Mouse (Mus musculus) thymus, postnatal 36 days (tissue): ENCODE data around the gene Gm49318.
A peak's percentile ranks its signal among the peaks of the same experiment; 100 is the strongest.
"Not testable (repeated sequence)": the region's sequence is repeated elsewhere in the genome, so short reads cannot be mapped to it uniquely, and the experiment has no call there.

Experiments used
- DNase-seq, 2 experiments: peaks; one replicate each; pipeline ENCODE4 v3.0.0; 2022; ENCODE audit warnings: mixed read lengths in 2 of 2

The Gm49318 gene

GRCm38 (mm10) chr9:22070791-22071573, at the start of gene Gm49318, which contains the start of gene Zfp653:
Gene Gm49318 (minus strand): TSS chr9:22071259.
Gene Zfp653 (minus strand): TSS chr9:22071376.
- peak; percentile 95 to 97 for DNase-seq

GRCm38 (mm10) chr9:22119543-22119942, 48.5 kb upstream of the Gm49318 start:
- DNase-seq: no peak

- DNase-seq: peak; percentile 51 to 58
Observed at GRCm38 (mm10) chr9:22117754-22118456, 46.8 kb upstream of the Gm49318 start.

GRCm38 (mm10) chr9:22116740-22117426, 45.8 kb upstream of the Gm49318 start, which contains the start of gene Elof1:
Gene Elof1 (minus strand): TSS chr9:22117172.
- DNase-seq: peak; percentile 92 to 95

GRCm38 (mm10) chr9:22116086-22116485, 45.0 kb upstream of the Gm49318 start:
- DNase-seq: no peak

- DNase-seq: no peak
Observed at GRCm38 (mm10) chr9:22115635-22116034, 44.6 kb upstream of the Gm49318 start.

- no peak for DNase-seq
Observed at GRCm38 (mm10) chr9:22108194-22108593, 37.1 kb upstream of the Gm49318 start.

- DNase-seq: no peak
Observed at GRCm38 (mm10) chr9:22099922-22100321, 28.9 kb upstream of the Gm49318 start.

- DNase-seq: no peak
Observed at GRCm38 (mm10) chr9:22098993-22099696, 28.1 kb upstream of the Gm49318 start, which contains the start of gene Cnn1. Gene Cnn1 (plus strand): TSS chr9:22099216.

GRCm38 (mm10) chr9:22095854-22096307, 24.8 kb upstream of the Gm49318 start:
- peak; percentile 79 for DNase-seq

- no peak for DNase-seq
Observed at GRCm38 (mm10) chr9:22092746-22093145, 21.7 kb upstream of the Gm49318 start.

- no peak for DNase-seq
Observed at GRCm38 (mm10) chr9:22089986-22090385, 18.9 kb upstream of the Gm49318 start.

GRCm38 (mm10) chr9:22089281-22089680, 18.2 kb upstream of the Gm49318 start:
- no peak for DNase-seq

GRCm38 (mm10) chr9:22087034-22087618, 16.1 kb upstream of the Gm49318 start:
- DNase-seq: no peak

- DNase-seq: no peak
Observed at GRCm38 (mm10) chr9:22086012-22086411, 15.0 kb upstream of the Gm49318 start.

- peak; percentile 90 to 92 for DNase-seq
Observed at GRCm38 (mm10) chr9:22085022-22085834, 14.2 kb upstream of the Gm49318 start, which contains the start of gene Ecsit. Gene Ecsit (minus strand): TSS chr9:22085438.

- DNase-seq: no peak
Observed at GRCm38 (mm10) chr9:22084667-22085021, 13.6 kb upstream of the Gm49318 start.

- no peak for DNase-seq
Observed at GRCm38 (mm10) chr9:22076223-22076622, 5.2 kb upstream of the Gm49318 start.

- not testable (repeated sequence) for DNase-seq
Observed at GRCm38 (mm10) chr9:22075778-22076177, 4.7 kb upstream of the Gm49318 start.

GRCm38 (mm10) chr9:22072276-22072675, 1.2 kb upstream of the Gm49318 start:
- DNase-seq: peak in 1 of 2 experiments; percentile 16
